Mouse (Mus musculus) right cerebral cortex, postnatal 25 days (tissue): Measurements from ENCODE around the gene Cebpz.

Source experiments
- DNase-seq: peaks from one replicate; pipeline ENCODE4 v3.0.0; 2022

Cebpz gene

GRCm38 (mm10) chr17:78894991-78895390, 41.9 kb downstream of the Cebpz start:
- no peak for DNase-seq

GRCm38 (mm10) chr17:78891020-78891419, 45.8 kb downstream of the Cebpz start:
- DNase-seq = no peak

GRCm38 (mm10) chr17:78889184-78889583, 47.7 kb downstream of the Cebpz start:
- DNase-seq = no peak

GRCm38 (mm10) chr17:78888554-78888953, 48.3 kb downstream of the Cebpz start:
- DNase-seq = no peak

GRCm38 (mm10) chr17:78885286-78886065, 51.4 kb downstream of the Cebpz start:
- DNase-seq = no peak

GRCm38 (mm10) chr17:78883291-78883690, 53.6 kb downstream of the Cebpz start:
- no peak for DNase-seq

- peak; percentile 35 for DNase-seq
These were observed 54.3 kb downstream of the Cebpz start, which contains the start of gene Eif2ak2 for GRCm38 (mm10) chr17:78882401-78883112. Gene Eif2ak2 (minus strand): TSS chr17:78882573.

- DNase-seq = no peak
These were observed 55.0 kb downstream of the Cebpz start for GRCm38 (mm10) chr17:78881878-78882304.

GRCm38 (mm10) chr17:78873886-78874285, 63.0 kb downstream of the Cebpz start:
- DNase-seq = no peak
